Mouse (Mus musculus) layer of hippocampus, adult 2 months (tissue): ENCODE measurements at regions not wholly inside any gene's neighbourhood (a gene's known extent, or its start where the extent isn't known, plus 50 kb on each side); places are given as distances from the start of the nearest gene placed in this dataset.

Experiments used
- DNase-seq, 2 experiments: peaks; one replicate each; pipeline ENCODE4 v3.0.0; 2022; ENCODE audit warnings: low spot score in 2 of 2
- H3K27ac ChIP-seq: fragments of 200-600 bp; 2 replicates; pipeline ENCODE4 v1.8.1; 2022
- H3K4me3 ChIP-seq: fragments of 200-600 bp; 2 replicates; pipeline ENCODE4 v1.8.1; 2022; ENCODE audit warnings: mild to moderate bottlenecking
- CTCF ChIP-seq: fragments of 200-600 bp; conservative IDR thresholded peaks from 2 replicates; pipeline ENCODE4 v1.8.1; 2022; ENCODE audit warnings: antibody characterized with exemption, mild to moderate bottlenecking, moderate library complexity

- peak in 1 of 2 experiments; percentile 22 for DNase-seq
- Histone ChIP-seq H3K4me3 (no peak overlapping the region), H3K27ac (no peak overlapping the region)
- TF ChIP-seq CTCF = no peak
Observed at GRCm38 (mm10) chr14:61788998-61789790, 181.9 kb downstream of the Kcnrg start.

- Histone ChIP-seq H3K27ac (no peak overlapping the region), H3K4me3 (no peak overlapping the region)
- TF ChIP-seq CTCF = no peak
- DNase-seq = no peak
Observed at GRCm38 (mm10) chr14:61795976-61796645, 188.9 kb downstream of the Kcnrg start.

- Histone ChIP-seq H3K27ac (no peak overlapping the region), H3K4me3 (no peak overlapping the region)
- 0 out of 2 replicates have a peak, but pooled peaks have one; percentile 11 for TF ChIP-seq CTCF
- DNase-seq = no peak
Observed at GRCm38 (mm10) chr14:61796671-61797070, 189.4 kb downstream of the Kcnrg start.

DNA sequence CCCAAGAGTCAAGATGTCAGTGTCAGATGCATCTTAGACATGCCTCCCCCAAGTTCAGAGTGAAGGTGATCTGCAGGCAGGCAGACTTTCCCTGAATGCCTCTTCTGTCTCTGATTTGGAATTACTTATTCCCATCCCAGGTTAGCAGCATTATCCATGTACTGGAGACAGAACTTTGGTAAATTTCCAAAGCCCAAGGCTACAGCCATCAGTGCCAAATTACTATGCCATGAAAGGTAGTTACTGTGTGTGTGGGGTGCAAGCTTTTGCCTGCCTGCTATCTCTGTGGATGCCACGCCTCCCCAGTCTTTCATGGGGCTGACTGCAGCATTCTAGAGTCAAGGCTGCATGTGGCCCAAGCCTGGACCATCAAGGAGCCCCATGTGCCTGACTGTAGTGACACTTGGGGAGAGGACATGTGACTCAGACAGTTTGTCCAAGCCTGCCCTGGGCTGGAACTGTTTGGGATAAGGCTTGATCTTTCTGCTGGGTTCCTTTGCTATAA lies 196.2 kb downstream of the Kcnrg start:
- Histone ChIP-seq H3K27ac (no peak overlapping the region), H3K4me3 (no peak overlapping the region)
- TF ChIP-seq CTCF = no peak
- DNase-seq = no peak

DNA sequence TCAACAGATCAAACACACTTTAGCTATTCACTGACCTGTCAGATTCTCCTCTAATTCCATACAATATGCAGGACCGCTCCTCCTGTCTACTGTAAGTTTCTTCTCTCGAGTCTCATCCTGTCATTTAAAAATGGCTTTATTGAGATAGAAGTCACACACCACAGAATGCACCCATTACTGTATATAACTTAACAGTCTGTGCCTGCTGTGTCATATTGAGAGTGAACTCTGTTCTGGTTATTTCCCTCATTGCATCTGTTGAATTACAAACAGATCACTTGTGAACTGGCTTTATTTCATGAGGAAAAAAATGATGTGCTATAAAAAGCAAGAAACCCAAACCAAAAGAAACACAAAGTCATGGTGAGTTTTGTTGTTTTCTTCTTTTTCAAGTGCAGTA lies 198.2 kb downstream of the Kcnrg start:
- no peak for DNase-seq
- H3K27ac ChIP-seq = peak overlapping the region; percentile 2; the same call in 1 of the 2 replicates
- TF ChIP-seq CTCF = no peak
- H3K4me3 ChIP-seq = no peak overlapping the region

GRCm38 (mm10) chr14:61808193-61808592 lies 200.9 kb downstream of the Kcnrg start:
- H3K27ac ChIP-seq = no peak overlapping the region
- no peak for TF ChIP-seq CTCF
- no peak for DNase-seq

GRCm38 (mm10) chr14:61809716-61810437 lies 202.6 kb downstream of the Kcnrg start:
- no peak for TF ChIP-seq CTCF
- Histone ChIP-seq H3K27ac (no peak overlapping the region), H3K4me3 (no peak overlapping the region)
- peak in 1 of 2 experiments; percentile 43 for DNase-seq

More at GRCm38 (mm10) chr14:61808193-61808592, 200.9 kb downstream of the Kcnrg start:
- H3K4me3 ChIP-seq = no peak overlapping the region

DNA sequence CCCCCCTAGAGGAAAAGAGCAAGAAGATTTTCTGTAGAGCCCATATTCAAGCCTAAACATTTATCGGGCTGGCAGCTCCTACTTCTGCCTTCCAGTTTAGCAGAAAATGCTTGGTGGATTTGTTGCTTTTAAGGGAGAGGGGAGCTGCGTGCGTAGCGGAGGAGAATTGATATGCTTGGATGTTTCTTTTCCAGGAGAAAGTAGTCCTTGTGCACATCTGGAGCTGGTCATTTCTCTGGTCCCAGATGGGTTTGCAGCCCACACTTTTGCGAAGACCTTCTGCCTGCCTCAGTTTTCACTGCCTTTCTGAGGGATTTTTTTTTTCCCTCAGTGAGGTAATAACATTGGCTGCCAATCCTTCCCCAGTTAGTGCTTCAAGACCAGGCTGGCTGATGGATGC lies 203.6 kb downstream of the Kcnrg start:
- no peak for DNase-seq
- no peak overlapping the region for H3K27ac ChIP-seq
- no peak overlapping the region for H3K4me3 ChIP-seq
- TF ChIP-seq CTCF = no peak

GRCm38 (mm10) chr14:61817711-61818110 lies 210.5 kb downstream of the Kcnrg start:
- no peak for DNase-seq
- no peak for TF ChIP-seq CTCF
- Histone ChIP-seq H3K4me3 (no peak overlapping the region), H3K27ac (no peak overlapping the region)

GRCm38 (mm10) chr14:61818365-61818764 lies 211.1 kb downstream of the Kcnrg start:
- no peak overlapping the region for H3K27ac ChIP-seq
- TF ChIP-seq CTCF = no peak

DNA sequence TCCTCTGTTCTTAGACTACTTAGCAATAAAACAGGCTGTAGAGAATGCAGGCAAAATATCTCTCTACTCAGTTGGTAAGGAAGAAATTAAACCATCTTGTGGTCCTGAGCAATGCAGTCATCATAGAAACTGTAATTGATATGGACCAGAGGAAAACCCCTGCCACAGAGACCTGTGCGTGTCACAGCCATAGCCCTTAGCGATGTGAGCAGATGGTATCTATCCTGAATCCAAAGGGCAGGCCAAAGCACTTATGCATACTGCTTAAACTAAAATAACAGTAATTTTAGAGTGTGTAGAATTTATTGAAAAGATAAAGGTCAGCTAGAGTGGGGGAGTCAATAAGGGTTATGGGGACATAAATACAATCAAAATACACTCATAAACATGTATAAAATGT lies 212.0 kb downstream of the Kcnrg start:
- no peak for TF ChIP-seq CTCF
- no peak overlapping the region for H3K4me3 ChIP-seq
- no peak for DNase-seq

More at GRCm38 (mm10) chr14:61818365-61818764, 211.1 kb downstream of the Kcnrg start:
- no peak overlapping the region for H3K4me3 ChIP-seq
- no peak for DNase-seq

GRCm38 (mm10) chr14:61834291-61834936 lies 227.2 kb downstream of the Kcnrg start:
- no peak overlapping the region for H3K27ac ChIP-seq
- no peak for DNase-seq
- no peak for TF ChIP-seq CTCF
- H3K4me3 ChIP-seq = no peak overlapping the region

More for the DNA sequence above, 212.0 kb downstream of the Kcnrg start:
- no peak overlapping the region for H3K27ac ChIP-seq

- no peak overlapping the region for H3K4me3 ChIP-seq
- TF ChIP-seq CTCF = no peak
- no peak for DNase-seq
- H3K27ac ChIP-seq = no peak overlapping the region
Observed at GRCm38 (mm10) chr14:61835729-61836128, 228.5 kb downstream of the Kcnrg start.
